Mouse (Mus musculus): ENCODE data around the gene Mfsd4b2. TPM values are rescaled to one million over a fixed set of nuclear protein-coding genes. Genes with fewer than 3 reads are reported as not detected.

Mfsd4b2 gene
- polyA plus RNA-seq (2014; fragmentation: Illumina TruSeq; extraction: RNeasy Lipid Tissue Mini Kit (QIAGEN cat#74804); ENCODE audit: low read depth, low replicate concordance) = 0.12 TPM

DNA sequence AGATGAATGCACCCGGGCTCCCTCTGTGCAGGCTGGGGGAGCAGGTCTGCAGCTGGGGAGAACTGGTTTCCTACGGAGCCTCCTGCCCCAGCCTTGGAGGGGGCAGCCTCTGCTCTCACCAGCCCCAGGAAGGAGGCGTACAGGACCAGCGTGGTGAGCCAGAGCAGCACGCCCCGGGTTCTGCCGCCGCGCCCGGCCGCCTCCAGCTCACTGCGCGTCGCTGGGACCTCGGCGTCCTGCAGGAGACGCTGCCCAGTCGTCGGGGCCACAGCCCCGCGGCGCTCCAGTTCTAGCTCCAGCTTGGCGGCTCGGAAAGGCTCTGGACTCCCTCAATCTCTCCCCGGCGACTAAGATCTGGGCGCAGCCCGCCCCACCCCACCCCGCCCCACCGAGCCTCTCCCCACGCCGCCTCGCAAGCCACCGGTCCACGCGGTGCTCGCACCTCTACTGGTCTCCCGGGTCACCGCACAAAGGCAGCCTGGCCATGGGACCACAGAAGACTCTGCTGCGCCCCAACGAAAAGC is at the start of gene Mfsd4b2:
Mfsd4b2 (minus strand) TSS at position 308 of the 524 bp plus-strand sequence.

DNA sequence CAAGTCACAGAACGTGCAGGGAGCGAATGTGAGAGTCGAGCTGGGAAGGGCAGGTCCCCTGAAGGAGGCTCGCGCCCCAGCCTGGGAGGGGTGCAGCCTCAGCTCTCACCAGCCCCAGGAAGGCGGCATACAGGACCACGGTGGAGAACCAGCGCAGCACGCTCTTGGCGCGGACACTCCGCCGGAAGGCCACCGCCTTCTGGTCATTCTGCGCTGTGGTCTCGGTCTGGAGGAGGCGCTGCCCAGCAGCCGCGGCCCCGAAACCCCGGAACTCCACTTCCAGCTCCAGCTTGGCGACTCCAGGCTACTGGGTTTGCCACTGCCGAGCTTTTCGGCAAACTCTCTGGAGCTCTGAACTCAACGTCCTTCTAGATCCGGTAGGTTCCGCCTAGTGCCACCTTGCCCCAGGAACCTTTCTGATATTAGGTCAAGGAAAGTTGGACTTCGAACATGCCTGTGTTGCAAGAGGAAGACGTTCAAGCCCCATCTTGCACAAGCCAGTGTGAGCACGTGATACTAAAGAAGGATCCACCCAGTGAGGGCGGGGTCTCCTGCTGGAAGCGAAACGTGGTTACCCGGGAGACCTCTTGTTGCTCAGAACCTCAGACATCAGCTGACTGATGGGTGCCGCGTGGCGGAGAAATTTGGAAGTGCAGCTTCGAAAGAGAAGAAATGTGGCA is 33.2 kb upstream of the Mfsd4b2 start, which contains the start of gene Mfsd4b3:
Mfsd4b3 (minus strand) TSS at position 393 of the 680 bp plus-strand sequence.

DNA sequence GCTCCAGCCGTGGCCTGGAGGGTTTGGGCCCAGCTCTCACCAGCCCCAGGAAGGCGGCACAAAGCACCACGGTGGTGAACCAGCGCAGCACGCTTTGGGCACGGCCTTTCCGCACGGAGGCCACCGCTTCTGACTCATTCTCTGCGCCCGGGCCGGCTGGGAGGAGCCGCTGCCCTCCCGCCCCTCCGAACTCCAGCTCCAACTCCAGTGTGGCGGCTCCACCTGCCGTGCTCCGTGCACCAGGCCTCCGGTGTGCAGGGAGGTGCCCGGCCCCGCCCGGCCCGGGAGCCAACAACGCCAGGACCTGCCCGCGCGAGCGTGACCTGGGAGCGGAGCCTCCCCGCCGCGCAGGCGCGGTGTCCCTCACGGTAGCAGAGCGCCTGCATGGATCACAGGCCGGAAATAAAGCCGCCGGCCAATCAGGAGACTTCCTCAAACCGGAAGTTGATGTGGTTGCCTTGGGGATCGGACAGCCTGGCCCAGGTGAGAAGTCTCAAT is 27.8 kb downstream of the Mfsd4b2 start, which contains the start of gene Mfsd4b4:
Mfsd4b4 (minus strand) TSS at position 365 of the 498 bp plus-strand sequence.

Other genes with a start within 250 kb of the Mfsd4b2 start
- 27.8 TPM for gene Rev3l, start 194.8 kb downstream of the Mfsd4b2 start, polyA plus RNA-seq (2014; fragmentation: Illumina TruSeq; extraction: RNeasy Lipid Tissue Mini Kit (QIAGEN cat#74804); ENCODE audit: low read depth, low replicate concordance)
- gene Mfsd4b4, start 27.7 kb downstream of the Mfsd4b2 start, polyA plus RNA-seq (2014; fragmentation: Illumina TruSeq; extraction: RNeasy Lipid Tissue Mini Kit (QIAGEN cat#74804); ENCODE audit: low read depth, low replicate concordance) = 10.5 TPM
- gene Mfsd4b3, start 33.2 kb upstream of the Mfsd4b2 start, polyA plus RNA-seq (2014; fragmentation: Illumina TruSeq; extraction: RNeasy Lipid Tissue Mini Kit (QIAGEN cat#74804); ENCODE audit: low read depth, low replicate concordance) = 1.7 TPM
- 0.62 TPM for gene Mfsd4b5, start 59.7 kb upstream of the Mfsd4b2 start, polyA plus RNA-seq (2014; fragmentation: Illumina TruSeq; extraction: RNeasy Lipid Tissue Mini Kit (QIAGEN cat#74804); ENCODE audit: low read depth, low replicate concordance)
- 1.9 TPM for gene Mfsd4b1, start 98.3 kb upstream of the Mfsd4b2 start, polyA plus RNA-seq (2014; fragmentation: Illumina TruSeq; extraction: RNeasy Lipid Tissue Mini Kit (QIAGEN cat#74804); ENCODE audit: low read depth, low replicate concordance)
- gene Slc16a10, start 215.3 kb upstream of the Mfsd4b2 start, polyA plus RNA-seq (2014; fragmentation: Illumina TruSeq; extraction: RNeasy Lipid Tissue Mini Kit (QIAGEN cat#74804); ENCODE audit: low read depth, low replicate concordance) = 71.9 TPM

All from adipose tissue, adult 10 weeks (tissue).